7 mouse cellular contexts compared by ENCODE assay signal in genomic region chr11:113927231-113927630, GRCm38 (mm10).
DNase-seq lines count a peak whose midpoint lies in the region; ATAC-seq lines count a peak whose summit lies in the region.

No protein-coding gene starts in this region.

- DNase-seq in urinary bladder, postnatal 36 days (ENCODE audit: low spot score in 2 of 2) = peak; percentile 20 to 21
- DNase-seq in urinary bladder, postnatal 4 days (ENCODE audit: low spot score in 2 of 2) = no peak
- DNase-seq in frontal cortex, postnatal 25 days (ENCODE audit: low spot score in 2 of 2) = peak; percentile 49 to 73
- peak; percentile 84 to 86 for DNase-seq in layer of hippocampus, postnatal 36 days
- no peak for DNase-seq in B cell, adult 2 months
- DNase-seq in kidney, adult 8-10 months = no peak

- ATAC-seq in megakaryocyte, adult 5-6 weeks (ENCODE audit: poor library complexity, severe bottlenecking) = no peak

Comparison
In these comparisons a context has a peak if more than half of its experiments do, and no peak if none do; other contexts are left out.
1. DNase-seq: peak in urinary bladder, postnatal 36 days (2 of 2), frontal cortex, postnatal 25 days (2 of 2) and layer of hippocampus, postnatal 36 days (2 of 2); none in urinary bladder, postnatal 4 days (0 of 2), B cell, adult 2 months (0 of 2) and kidney, adult 8-10 months (0 of 2).